Mouse (Mus musculus): ENCODE measurements at regions not wholly inside any gene's neighbourhood (a gene's known extent, or its start where the extent isn't known, plus 50 kb on each side); places are given as distances from the start of the nearest gene placed in this dataset.

DNA sequence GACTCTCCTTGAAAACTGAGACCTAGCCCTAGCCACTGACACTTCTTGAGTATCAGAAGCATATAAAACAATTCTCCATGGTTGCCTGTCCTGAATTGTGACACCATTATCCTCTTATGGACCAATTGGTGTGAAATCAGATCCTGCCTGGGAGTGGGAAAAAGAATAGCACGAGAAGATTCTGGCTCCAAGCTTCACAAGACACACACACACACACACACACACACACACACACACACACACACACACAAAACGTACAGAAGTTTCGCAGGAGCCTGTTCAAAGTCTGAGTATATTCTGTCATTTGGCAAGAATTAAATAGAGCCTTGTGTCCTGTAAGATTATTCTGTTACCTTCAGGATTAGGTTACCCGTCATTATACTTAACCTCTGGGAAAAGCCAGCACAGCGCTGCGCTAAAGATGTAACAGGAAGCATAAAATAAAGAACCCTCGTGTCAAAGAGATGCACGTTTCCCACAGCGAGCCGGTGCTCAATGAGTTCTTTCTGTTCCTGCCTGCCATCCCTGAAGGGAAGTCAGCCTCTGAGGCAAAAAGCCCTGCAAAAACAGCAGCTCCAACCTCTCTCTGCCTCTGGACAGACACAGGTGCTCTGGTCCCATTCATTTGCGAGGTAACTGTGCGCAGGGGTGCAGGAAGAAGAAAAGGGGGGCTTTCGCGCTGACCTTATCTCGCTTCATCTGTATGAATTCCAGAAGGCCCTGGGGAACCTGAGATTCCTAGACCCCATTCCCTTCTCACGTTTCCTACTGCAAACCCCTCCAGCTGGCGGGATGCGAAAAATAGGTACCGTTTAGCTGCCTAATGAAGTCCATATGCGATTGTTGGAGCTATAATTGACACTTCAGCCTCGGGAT lies 178.4 kb upstream of the Elac2 start:
- no peak for DNase-seq (ENCODE audit: low read depth)

DNA sequence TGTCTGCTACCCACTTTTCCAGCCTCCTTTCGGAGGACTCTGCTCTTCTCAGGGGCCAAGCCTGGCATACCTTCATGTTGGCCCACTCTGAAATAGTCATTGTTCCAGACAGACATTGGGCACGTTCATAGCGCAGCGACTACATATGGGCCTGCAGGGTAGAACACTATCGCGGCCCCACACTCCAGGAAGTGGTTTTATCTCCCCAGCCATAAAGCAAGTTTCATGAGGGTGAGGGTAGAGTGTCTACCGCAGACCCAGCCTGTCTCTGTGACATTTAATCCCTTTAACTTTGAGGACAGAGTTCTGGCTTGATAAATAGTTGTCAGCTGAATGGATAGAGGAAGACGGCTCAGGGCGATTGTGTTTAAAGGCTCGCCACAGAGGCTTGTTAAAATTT lies 177.5 kb upstream of the Elac2 start:
- no peak for DNase-seq (ENCODE audit: low read depth)

DNA sequence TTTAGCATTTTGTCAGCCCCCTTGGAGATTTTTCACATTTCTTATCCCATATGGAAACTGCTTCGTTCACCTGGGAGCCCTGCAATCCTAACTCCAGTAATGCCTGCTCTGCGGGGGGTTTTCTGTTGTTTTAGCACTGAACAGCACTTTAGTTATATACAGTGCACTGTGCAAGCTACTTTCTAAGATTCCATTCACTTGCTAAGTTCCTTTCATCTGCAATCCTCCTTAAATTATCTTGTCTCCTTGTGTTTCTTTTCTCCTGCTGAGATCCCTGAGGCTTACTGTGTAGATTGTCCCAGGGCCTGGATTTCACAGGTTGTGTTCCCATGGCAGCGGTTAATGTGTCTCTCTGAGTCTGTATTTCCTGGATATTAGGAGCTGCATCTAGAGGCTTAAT lies 173.3 kb upstream of the Elac2 start:
- DNase-seq (ENCODE audit: low read depth): no peak

DNA sequence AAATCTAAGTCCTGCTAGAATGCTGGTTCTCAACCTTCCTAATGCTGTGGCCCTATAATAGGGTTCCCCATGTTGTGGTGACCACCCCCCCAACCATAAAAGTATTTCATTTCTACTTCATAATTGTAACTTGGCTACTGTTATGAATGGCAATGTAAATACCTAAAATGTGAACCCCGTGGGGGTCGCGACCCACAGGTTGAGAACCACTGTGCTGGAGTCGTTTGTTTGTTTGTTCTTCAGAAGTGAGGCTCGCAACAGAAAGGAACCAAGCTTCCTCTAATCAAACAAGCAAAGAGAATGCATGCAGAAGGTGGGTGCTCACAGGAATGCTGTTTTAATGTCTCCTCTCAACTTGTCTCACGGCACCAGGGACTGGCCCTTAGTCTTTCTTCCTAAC lies 166.4 kb upstream of the Elac2 start:
- DNase-seq (ENCODE audit: low read depth): no peak

DNA sequence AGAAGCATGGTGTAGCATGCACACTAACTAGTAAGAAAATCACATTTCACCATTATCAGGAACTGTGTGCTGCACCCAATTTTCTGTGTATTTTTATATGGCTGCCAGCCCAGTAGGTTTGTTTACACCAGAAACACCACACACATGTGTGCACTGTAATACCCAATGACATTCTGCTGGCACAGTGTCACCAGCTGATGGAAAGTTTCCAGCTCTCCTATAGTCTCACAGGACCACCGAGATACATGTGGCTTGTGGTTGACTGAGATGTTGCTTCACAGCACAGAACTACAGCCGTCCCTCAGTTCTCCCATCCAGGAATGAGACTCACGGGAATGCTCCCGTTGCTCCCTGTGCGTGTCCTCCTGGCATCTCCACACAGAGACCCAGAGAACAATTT lies 149.4 kb upstream of the Elac2 start:
- DNase-seq (ENCODE audit: low read depth): no peak

DNA sequence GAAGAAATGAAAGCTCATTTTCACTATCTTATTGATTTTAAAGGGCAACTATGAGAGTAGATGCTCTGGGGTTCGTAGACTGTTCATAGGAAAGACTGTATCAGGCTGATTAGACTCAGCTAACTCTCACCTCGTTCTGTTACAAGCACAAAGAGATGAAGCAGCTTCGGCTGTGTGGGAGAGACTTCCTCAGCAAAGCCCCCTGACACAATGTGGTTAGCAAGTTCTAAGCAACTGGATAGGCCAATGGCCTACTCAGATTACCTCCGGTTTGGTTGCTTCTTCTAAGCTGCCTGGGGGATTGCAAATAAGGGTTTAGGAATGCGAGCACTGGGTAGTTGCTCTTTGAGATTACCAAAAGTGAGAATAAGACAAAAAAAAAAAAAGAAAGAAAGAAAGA lies 146.4 kb upstream of the Elac2 start:
- DNase-seq (ENCODE audit: low read depth): no peak

DNA sequence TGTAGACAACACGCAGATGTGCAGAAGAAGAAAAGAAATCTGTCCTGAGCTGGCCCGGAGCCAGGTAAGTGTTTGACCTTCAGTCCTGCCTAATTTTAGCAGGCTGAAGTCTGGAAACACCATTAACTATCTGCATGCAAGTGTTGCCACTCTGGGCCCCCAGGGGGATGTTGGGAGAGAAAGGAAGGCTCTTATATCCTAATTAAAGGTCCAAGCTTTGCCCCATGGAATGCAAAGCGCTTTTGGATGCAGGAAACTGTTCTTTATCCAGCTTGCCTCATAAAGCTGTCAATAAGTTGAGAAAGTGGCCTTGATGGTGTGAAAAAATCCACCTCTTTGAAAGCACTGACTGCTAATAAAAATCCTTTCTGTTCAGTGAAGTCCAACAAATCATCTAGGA lies 145.1 kb upstream of the Elac2 start:
- no peak for DNase-seq (ENCODE audit: low read depth)

DNA sequence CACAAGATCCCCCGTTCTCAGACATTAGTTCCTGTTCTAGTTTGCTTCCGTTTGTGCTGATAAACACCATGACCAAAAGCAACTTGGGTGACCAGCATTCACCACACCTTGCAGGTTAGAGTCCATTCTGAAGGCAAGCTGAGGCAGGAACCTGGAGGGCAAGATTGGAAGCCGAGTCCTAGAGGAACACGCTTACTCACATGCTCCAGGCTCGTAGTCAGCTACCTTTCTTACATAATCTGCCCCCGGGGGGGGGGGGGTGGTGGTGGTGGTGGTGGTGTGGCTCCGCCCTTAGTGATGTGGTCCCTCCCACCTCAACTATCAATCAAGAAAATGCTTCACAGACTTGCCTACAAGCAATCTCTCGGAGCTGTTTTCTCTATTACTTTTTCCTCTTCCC lies 142.1 kb upstream of the Elac2 start:
- DNase-seq (ENCODE audit: low read depth): no peak

DNA sequence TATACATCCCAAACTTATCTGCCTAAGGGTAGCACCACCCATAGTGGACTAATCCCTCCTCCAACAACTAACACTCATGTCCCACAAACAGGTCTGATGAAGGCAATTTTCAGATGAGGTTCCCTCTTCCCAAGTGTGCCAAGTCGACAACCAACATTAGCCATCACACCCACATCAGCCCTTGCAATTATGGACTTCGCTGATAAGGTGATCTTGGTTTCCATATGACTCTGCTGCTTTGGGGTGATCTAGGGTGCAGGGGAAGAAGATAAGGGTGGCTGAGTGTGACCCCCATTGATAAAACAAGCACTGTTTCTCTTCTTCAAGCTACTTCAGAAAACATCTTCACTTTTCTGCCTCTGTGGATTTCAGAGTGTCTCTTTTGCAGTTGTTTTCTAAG lies 137.7 kb upstream of the Elac2 start:
- DNase-seq (ENCODE audit: low read depth): no peak

DNA sequence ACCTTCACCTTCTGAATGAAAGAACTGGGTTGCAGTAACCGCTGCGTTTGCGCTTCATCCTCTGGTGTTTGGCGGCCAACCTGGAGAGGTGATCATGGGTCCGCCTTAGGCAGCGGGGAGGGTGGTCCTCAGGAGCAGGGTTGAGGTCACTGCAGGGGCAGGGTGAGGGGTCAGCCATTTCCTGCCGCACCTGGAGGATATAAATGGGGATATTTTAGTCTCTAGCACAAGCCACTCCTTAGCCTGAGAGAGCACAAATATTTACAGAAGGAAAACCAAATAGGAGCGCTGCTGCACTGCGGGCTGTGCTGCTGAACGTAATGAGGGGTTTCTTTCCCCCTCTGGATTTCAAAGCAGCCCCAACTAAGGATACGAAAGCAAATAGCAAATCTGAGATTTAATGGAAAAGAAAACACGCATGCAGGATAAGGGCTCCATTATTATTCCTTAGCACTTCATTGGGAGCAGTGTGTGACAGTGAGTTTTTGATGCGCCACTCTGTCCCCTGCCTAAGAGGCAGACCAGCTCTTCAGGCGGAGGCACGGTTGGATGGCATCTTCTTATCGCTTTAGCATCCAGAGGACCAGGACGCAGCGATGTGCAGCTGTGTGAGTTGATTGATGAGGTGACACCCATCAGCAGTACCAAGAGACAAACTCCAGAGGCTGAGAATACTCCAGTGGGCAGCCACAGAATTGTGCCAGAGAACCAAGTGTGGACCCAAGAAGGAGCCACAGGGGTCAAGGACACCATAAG lies 135.9 kb upstream of the Elac2 start:
- DNase-seq (ENCODE audit: low read depth): no peak

DNA sequence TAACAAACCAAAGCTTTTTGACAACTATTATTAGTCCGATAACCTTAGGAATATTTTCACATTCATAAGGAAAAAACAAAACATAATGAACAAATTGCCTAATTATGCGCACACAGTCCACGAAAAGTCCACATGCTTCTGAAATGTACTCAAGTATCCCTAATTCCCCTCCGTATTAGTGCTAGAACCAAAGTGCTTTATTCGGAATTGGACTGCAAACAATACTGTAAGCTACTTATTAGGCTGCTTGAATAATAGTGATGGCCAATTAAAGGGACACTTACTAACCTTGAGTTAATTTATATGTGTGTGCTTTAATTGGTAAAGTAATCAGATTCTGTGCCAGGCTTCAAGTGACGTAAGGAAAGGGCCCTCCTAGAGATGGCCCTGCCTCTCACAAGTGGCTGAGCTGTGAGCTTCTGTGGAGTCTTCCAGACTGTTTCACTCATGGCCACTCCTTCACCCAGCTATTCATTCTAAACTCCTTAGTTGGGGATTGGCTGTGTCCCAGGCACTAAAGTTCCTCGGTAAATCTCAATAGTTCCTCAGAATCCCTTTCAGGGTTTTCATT lies 132.2 kb upstream of the Elac2 start:
- DNase-seq (ENCODE audit: low read depth): no peak

DNA sequence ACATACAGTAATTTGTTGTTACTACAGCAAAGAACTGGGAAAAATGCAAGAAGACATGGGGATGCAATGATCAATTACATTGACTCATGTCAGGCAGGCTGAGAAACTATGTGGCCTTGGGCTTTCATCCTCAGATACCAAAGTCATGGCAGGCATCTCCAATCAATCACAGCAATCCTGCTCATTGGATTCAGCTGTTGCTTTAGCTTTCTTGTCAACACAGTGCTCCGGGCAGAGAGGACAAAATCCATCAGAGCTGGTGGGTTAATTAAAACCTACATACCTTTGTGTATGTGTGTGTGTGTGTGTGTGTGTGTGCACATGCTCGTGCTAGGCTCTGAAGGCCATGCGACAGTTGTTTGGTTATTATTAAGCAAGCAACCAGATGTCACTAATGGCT lies 119.2 kb upstream of the Elac2 start:
- DNase-seq (ENCODE audit: low read depth): no peak

DNA sequence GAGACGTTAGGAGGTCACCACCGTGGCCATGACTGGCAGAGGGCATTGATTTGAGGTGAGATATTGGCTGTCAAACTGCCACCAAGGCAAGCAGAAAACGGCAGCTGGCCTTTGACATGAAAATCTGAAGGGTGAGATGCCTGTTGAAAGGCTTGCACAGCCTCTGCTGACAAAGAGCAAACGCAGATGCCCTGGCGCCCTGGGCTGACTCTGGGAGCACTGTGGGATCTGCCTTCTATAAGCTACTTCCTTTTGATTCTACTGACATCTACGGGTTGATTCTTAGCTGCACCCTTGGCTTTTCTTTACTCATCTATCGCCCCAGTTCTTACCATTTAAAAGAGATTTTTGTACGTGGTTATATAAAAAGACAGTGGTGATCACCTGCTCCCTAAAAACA lies 98.2 kb upstream of the Elac2 start:
- DNase-seq (ENCODE audit: low read depth): no peak

DNA sequence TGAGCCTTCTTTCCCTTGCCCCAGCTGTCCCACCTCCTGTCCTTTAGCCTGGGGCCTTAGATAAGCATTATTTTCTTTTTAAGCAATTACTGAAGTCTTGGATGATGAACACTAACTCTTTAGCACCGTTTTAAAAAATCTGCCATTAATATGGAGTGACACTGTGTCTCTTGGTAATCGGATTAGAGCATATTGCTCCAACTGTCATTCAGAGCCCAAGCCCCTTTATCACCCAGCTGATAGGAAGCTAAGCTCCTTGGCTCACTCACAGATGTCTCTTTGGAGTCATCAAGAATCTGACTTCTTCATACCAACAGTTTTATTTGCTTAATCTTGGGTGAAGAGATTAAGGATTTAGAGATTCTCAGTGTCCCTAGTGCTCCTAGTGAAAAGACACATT lies 94.3 kb upstream of the Elac2 start:
- DNase-seq (ENCODE audit: low read depth): no peak

DNA sequence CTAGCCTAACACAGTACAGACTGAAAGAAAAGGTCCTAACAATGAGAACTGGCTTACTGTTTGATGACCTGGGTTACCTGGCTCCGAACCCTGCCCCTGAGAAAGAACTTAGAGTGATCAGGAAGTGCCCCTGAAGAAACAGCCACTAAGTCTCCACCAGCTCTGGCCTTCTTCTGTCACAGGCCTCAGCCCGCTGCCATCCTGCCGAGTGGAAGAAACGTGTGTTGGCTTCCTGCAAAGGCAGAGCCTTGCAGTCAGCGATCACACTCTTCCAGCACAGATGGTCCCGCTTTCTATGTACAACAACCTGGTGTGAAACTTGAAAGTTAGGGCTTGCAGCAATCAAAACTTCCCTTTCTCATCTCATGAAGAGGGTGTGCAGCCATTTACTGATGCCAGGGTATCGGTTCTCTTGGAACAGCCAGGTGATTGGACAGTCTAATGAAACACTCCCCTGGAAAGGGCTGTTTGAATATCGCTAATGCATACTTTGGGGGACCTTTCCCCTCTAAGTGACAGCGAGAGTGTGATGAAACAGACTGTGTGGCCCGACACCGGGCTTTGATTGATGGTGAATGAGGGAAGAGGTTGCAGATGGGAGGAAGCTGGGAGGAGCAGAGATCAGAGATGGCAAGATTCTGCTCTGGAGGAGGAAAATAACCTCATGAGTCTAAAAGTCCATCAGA lies 89.4 kb upstream of the Elac2 start:
- no peak for DNase-seq (ENCODE audit: low read depth)

DNA sequence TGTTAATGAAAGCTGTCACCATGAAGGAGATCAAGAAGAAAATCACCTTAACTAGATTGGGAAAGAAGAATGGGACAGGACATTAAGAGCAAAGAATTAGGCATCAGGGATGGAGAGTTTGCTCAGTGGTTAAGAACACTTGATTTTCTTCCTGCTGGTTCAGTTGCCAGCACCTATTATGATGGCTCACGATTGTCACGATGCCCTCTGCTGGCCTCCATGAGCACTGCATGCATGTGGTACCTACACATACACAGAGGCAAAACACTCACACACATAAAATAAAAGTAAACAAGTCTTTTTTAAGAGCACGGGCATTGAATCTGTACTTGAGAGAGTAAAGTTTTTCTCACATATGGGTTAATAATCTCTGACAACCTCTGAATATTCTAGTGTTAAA lies 88.1 kb upstream of the Elac2 start:
- peak; percentile 48 for DNase-seq (ENCODE audit: low read depth)

DNA sequence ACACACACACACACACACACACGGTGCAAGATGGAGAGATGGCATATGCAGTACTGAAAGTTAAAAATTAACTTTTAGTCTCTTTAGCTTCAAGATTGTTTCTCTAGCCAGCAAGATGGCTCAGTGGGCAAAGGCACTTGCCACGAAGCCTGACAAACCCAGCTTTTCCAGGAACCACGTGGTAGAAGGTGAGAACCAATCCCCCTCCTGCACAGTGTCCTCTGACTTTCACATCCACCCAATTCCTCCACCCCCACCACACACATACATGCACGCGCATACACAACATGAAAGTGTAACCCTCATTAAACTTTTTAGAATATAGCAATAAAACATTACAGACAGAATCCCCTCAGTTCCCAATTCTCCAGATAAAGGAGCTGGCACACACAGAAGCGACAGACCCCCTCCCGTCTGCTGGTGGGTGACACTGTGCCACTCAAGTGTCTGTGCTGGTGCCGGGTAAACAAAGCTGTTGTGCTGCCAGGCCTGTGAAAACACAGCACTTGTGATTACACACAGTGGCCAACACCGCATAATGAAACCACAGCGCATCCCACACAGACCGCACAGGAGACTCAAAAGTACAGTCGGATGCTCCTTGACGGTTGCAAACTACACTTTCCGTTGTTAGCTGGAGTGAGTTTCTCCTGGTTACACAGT lies 82.9 kb upstream of the Elac2 start:
- DNase-seq (ENCODE audit: low read depth): no peak

DNA sequence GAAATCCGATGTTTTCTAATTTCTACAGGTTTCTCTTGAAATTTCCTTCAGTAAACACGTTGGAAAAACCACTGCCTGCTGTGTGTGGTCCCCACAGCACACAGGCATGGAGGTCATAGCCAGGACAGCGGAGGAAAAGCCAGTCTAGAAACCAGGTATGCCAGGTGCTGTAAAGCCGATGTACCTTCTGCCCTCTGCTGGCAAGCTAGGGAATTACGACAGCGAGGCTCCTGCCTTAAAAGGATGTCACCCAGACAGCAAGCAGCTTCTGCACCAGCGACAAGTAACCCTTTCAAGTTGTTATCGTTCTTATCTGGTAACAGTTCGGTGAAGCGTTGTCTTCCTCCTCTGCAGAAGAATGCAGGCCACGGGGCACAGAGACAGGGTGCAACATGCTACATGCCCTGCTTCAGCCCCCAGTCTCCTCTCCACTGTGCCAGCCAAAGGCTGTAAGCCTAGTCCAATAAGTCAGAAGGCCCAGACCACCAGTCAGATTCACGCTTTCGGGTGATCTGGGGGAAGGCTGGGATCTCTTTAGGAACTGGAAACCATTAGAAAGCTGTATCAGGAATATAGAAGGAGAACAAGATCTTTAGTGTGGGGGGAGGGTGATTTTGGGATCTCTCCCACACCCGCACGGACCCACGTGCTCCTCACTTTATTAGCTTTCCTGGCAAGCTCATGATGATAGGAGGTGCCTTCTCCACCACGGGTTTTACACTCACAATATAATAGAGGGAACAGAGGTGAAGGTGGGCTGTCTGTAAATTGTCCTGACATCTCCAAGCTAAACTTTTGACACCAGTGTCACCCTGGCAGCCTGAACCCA lies 79.9 kb upstream of the Elac2 start:
- DNase-seq (ENCODE audit: low read depth): peak; percentile 73

DNA sequence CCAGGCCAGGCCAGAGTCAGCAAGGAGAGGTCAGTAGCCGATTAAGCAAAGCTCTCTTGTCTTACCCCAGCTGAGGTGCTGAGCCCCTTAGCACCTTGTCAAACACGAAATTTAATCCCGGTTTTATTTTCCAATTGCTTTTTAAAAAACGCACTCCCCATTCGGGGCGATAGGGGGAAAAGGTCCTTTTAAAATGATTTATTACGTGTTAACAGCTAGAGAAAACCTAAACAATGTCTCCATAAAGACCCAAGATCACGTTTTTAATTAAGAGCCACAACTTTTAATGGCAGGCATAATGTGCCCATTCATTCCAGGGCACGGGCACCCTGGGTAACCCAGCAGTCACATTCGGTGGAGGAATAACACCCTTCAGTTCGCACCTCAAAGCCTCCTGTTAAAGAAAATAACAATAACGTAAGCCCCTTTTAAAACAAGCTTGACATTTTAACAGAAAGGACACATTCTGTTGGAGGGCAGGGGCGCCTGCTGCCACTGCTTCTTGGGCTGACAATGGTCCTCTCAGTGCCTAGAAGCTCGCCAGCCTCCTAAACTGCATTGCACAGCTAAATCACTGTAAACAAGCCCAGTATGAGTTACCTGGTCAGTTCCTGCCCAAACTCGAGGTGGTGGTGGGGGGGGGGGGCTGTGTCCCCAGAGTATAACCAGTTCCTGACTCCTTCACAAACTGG lies 79.1 kb upstream of the Elac2 start:
- DNase-seq (ENCODE audit: low read depth): no peak

DNA sequence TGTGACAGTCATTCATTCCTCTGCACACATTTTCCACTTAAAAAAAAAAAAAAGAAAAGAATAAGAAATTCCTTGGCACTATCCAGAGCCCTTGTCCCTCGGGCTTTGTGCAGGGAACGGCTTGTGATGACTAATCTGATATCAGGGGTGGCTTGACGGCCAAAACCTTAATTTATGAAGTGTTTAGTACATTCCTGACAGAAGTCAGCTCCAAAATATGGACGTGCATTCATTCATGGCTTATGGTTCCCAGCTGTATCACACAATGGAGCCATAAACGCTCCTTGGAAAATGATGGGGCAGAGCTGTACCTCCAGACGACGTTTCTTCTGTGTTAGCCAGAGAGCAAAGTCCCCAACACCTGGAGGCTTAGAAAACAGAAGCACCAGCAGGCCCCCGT lies 62.1 kb upstream of the Elac2 start:
- DNase-seq (ENCODE audit: low read depth): peak; percentile 78

DNA sequence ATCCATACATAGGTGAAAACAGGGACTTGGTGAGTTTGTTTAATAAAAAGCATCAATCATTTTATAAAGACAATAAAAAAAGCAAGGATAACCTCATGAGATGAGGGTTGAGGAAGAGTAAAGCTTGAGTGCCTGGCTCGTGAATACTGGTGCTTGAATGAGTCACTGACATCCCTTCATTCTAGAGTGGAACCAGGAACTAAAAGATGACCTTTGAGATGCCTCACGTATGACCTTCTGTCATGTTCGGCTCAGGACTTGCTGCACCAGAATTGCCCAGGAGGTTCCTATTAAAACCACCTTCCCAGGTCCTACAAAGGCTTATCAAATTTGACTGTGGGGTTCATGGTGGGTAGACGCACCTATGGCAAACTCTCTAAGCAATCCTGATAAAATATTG lies 61.5 kb upstream of the Elac2 start:
- DNase-seq (ENCODE audit: low read depth): no peak
